Mouse (Mus musculus) heart, postnatal 25 days (tissue): ENCODE measurements around the gene Zfp879. TPM values are rescaled to one million over a fixed set of nuclear protein-coding genes. Genes with fewer than 3 reads are reported as not detected.

ENCODE experiments used
- total RNA-seq, 2 experiments: library from RNA; stranded (reverse); gene quantifications; 2 replicates each; pipeline ENCODE4 v1.2.3; 2021

The Zfp879 gene
- total RNA-seq, 2 experiments from 2014 or later = 1.1 to 1.3 TPM

Other genes starting within 250 kb of the Zfp879 start
- 10 to 100 TPM; 19.1 to 20.0 TPM for gene Adamts2, start 239.5 kb downstream of the Zfp879 start, total RNA-seq
- gene Zfp354c, start 13.8 kb downstream of the Zfp879 start, total RNA-seq = 1 to 10 TPM; 3.4 to 4.6 TPM
- gene Grm6, start 9.1 kb upstream of the Zfp879 start, total RNA-seq = not detected
- 1 to 10 TPM in 1 of 2 experiments, under 1 TPM in 1; 0.86 to 1.1 TPM for gene Zfp454, start 46.1 kb upstream of the Zfp879 start, total RNA-seq
- gene Zfp2, start 74.6 kb upstream of the Zfp879 start, total RNA-seq = 1 to 10 TPM; 3.3 to 3.7 TPM
- gene Zfp354b, start 90.1 kb upstream of the Zfp879 start, total RNA-seq = 1 to 10 TPM; 1.4 to 2.2 TPM
- gene 4933414I15Rik, start 102.2 kb upstream of the Zfp879 start, total RNA-seq = not detected
- gene Prop1, start 112.2 kb upstream of the Zfp879 start, total RNA-seq = not detected
- gene Olfr1378, start 125.0 kb upstream of the Zfp879 start, total RNA-seq = not detected
- gene Olfr1377, start 140.4 kb upstream of the Zfp879 start, total RNA-seq = not detected
- not detected for gene Olfr51, start 162.0 kb upstream of the Zfp879 start, total RNA-seq
- not detected for gene Olfr54, start 172.7 kb upstream of the Zfp879 start, total RNA-seq
- gene Olfr1375, start 206.6 kb upstream of the Zfp879 start, total RNA-seq = not detected
- 1 to 10 TPM; 1.6 TPM for gene Zfp354a, start 217.7 kb upstream of the Zfp879 start, total RNA-seq